Mouse (Mus musculus): ENCODE results near the gene Brf1. TPM values are rescaled to one million over a fixed set of nuclear protein-coding genes. Genes with fewer than 3 reads are reported as not detected.

The Brf1 gene
- polyA plus RNA-seq, 1 experiment from 2014 or later, result 76.2 TPM

DNA sequence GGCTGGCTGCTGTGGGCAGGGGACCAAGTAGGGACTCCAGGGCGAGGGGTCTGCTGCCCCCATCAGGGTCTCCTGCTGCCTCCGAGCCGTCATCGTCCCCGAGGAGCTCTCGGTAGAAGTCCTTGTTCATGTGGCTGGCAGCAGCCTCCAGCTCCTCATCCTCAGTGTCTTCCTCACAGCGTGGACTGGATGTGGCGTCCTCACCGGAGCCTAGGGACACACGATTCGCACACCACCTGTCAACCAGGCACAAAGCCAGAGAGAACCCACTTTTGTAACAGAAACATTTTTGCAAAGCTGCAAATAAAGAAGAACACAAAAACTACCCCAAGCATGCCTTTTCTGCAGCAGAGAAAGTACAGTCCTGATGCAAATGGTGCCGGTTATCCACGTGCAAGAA is 34.7 kb downstream of the Brf1 start:
- H3K9me3 ChIP-seq, result no peaks in the 10 kb centered on the region
- no peak overlapping the region for H3K4me3 ChIP-seq
- no peaks in the 10 kb centered on the region for H3K4me1 ChIP-seq
- H3K4me2 ChIP-seq (replicated peaks), result no peak overlapping the region
- no peak overlapping the region for H3K27ac ChIP-seq (replicated peaks)
- ATAC-seq (ENCODE audit: low FRiP score, low read depth), result no peak
- H3K9ac ChIP-seq (replicated peaks), result no peak overlapping the region
- WGBS, result 93% methylated on average over 13 of the region's 13 CpGs
- H3K36me3 ChIP-seq, result peaks cover 98% of the 10 kb centered on the region
- no peaks in the 10 kb centered on the region for H3K27me3 ChIP-seq

DNA sequence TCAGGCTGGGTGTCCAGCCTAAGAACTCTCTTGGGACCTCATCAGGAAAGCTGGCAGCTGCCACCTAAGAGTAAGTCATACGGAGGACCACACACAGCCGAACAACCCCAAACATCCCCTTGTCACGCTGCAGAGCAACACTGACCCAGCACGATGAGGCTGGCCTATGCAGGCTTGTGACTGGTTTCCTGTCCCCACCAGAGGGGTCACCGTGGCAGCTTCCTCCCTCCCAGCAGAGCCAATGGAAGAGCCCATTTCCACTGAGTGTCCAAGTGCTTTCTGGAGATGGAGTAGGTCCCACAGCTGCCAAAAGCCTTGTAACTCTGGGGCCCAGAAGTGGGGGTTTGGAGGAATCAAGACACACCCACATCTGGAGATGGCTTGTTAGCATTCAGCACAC is 38.6 kb downstream of the Brf1 start:
- no peak for ATAC-seq (ENCODE audit: low FRiP score, low read depth)
- no peaks in the 10 kb centered on the region for H3K4me1 ChIP-seq
- peaks cover 81% of the 10 kb centered on the region for H3K36me3 ChIP-seq
- H3K27me3 ChIP-seq, result no peaks in the 10 kb centered on the region
- H3K27ac ChIP-seq (replicated peaks), result no peak overlapping the region
- H3K4me3 ChIP-seq, result no peak overlapping the region
- H3K9me3 ChIP-seq, result no peaks in the 10 kb centered on the region
- no peak overlapping the region for H3K4me2 ChIP-seq (replicated peaks)
- H3K9ac ChIP-seq (replicated peaks), result no peak overlapping the region
- 77% methylated on average over 5 of the region's 5 CpGs for WGBS

- Histone ChIP-seq H3K4me2 (replicated peaks) (no peak overlapping the region), H3K36me3 (peaks cover 77% of the 10 kb centered on the region), H3K4me3 (no peak overlapping the region), H3K9me3 (no peaks in the 10 kb centered on the region), H3K27me3 (no peaks in the 10 kb centered on the region), H3K9ac (replicated peaks) (0 out of 2 replicates have a peak overlapping the region, but pooled peaks have one; percentile 20), H3K27ac (replicated peaks) (no peak overlapping the region), H3K4me1 (no peaks in the 10 kb centered on the region)
- ATAC-seq (ENCODE audit: low FRiP score, low read depth), result no peak
- 82% methylated on average over 7 of the region's 7 CpGs for WGBS
Measured at GRCm38 (mm10) chr12:112961428-112961827, 39.1 kb downstream of the Brf1 start.

DNA sequence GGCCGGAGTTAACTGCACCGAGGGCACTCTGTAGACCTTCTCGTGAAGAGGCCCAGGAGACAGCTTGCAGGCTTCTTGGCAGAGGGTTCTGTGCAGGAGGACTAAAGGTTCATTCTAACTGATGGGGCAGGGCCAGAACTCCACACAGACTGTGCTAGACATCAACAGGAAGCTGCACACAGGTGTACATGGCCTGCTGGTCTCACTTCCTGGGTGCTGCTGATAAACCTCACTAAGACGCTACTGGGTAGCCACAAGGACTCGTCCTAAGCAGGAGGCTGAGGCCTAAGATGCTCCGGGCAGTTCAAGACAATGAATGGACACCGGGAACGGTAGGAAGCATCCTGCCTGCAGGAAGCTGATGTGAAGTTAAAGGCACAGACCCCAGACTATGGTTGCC is 41.1 kb downstream of the Brf1 start:
- Histone ChIP-seq H3K9me3 (no peaks in the 10 kb centered on the region), H3K4me1 (no peaks in the 10 kb centered on the region), H3K27me3 (no peaks in the 10 kb centered on the region), H3K9ac (replicated peaks) (no peak overlapping the region), H3K4me3 (no peak overlapping the region), H3K27ac (replicated peaks) (no peak overlapping the region), H3K4me2 (replicated peaks) (no peak overlapping the region), H3K36me3 (peaks cover 57% of the 10 kb centered on the region)
- WGBS, result 85% methylated on average over 8 of the region's 8 CpGs
- ATAC-seq (ENCODE audit: low FRiP score, low read depth), result no peak

DNA sequence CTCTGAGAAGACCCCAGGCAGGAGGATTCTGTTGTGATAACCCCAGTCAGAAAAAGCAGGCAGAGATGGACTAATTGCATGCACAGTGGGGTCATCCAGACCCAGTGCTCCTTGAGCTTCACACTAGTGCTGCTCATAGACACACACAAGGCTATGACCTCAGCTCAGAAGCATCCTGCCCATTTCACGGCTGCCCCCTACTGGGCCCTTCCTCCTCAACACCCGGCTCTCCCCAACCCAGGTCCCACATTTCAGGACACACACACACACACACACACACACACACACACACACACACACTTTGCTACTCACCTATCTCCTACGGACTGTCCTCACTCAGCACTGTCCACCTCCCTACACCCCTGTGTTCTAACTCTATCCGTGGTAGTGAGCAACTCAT is 42.2 kb downstream of the Brf1 start:
- H3K4me3 ChIP-seq, result no peak overlapping the region
- no peaks in the 10 kb centered on the region for H3K4me1 ChIP-seq
- H3K27ac ChIP-seq (replicated peaks), result no peak overlapping the region
- H3K4me2 ChIP-seq (replicated peaks), result no peak overlapping the region
- ATAC-seq (ENCODE audit: low FRiP score, low read depth), result peak; percentile 16; the same call in 1 of the 2 replicates
- WGBS, result 36% methylated on average over 4 of the region's 4 CpGs
- no peak overlapping the region for H3K9ac ChIP-seq (replicated peaks)
- peaks cover 45% of the 10 kb centered on the region for H3K36me3 ChIP-seq
- H3K9me3 ChIP-seq, result no peaks in the 10 kb centered on the region
- H3K27me3 ChIP-seq, result no peaks in the 10 kb centered on the region

- no peaks in the 10 kb centered on the region for H3K9me3 ChIP-seq
- ATAC-seq (ENCODE audit: low FRiP score, low read depth), result peak; percentile 31
- H3K4me1 ChIP-seq, result peaks cover 9% of the 10 kb centered on the region
- H3K4me2 ChIP-seq (replicated peaks), result no peak overlapping the region
- H3K4me3 ChIP-seq, result no peak overlapping the region
- H3K27me3 ChIP-seq, result no peaks in the 10 kb centered on the region; the same call in 1 of the 2 replicates
- no peak overlapping the region for H3K9ac ChIP-seq (replicated peaks)
- H3K36me3 ChIP-seq, result peaks cover 20% of the 10 kb centered on the region
- H3K27ac ChIP-seq (replicated peaks), result no peak overlapping the region
- 34% methylated on average over 4 of the region's 4 CpGs for WGBS
Measured at GRCm38 (mm10) chr12:112955800-112956199, 44.7 kb downstream of the Brf1 start.

- H3K36me3 ChIP-seq, result no peaks in the 10 kb centered on the region; the same call in 1 of the 2 replicates
- no peak overlapping the region for H3K9ac ChIP-seq (replicated peaks)
- H3K27ac ChIP-seq (replicated peaks), result no peak overlapping the region
- no peaks in the 10 kb centered on the region; the same call in 1 of the 2 replicates for H3K27me3 ChIP-seq
- no peak overlapping the region for H3K4me3 ChIP-seq
- H3K9me3 ChIP-seq, result no peaks in the 10 kb centered on the region
- WGBS, result 89% methylated on average over 3 of the region's 3 CpGs
- H3K4me1 ChIP-seq, result peaks cover 24% of the 10 kb centered on the region
- H3K4me2 ChIP-seq (replicated peaks), result no peak overlapping the region
- ATAC-seq (ENCODE audit: low FRiP score, low read depth), result no peak
Measured at GRCm38 (mm10) chr12:112952926-112953565, 47.5 kb downstream of the Brf1 start.

DNA sequence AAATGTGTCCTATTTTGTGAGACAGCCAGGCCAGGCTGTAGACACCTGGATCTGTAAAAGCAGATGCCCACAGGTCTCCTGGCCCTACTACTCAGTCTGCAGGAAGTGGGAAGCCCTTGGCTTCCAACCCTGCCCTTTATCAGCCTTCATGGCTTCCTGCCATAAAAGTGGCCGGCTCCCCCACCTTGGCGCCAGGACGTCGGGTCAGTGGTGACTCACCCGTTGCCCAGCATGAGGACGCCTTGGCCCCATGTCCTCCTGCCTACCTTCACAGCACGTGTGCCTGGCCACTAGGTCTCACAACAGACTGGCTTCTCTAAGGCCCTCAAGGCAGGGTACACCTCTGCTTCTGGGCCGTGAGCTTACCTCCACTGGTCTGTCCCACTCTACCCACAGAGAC is 48.1 kb downstream of the Brf1 start:
- Histone ChIP-seq H3K27ac (replicated peaks) (no peak overlapping the region), H3K36me3 (no peaks in the 10 kb centered on the region; the same call in 1 of the 2 replicates), H3K4me1 (peaks cover 24% of the 10 kb centered on the region), H3K4me2 (replicated peaks) (no peak overlapping the region), H3K4me3 (no peak overlapping the region), H3K9ac (replicated peaks) (no peak overlapping the region), H3K27me3 (no peaks in the 10 kb centered on the region; the same call in 1 of the 2 replicates), H3K9me3 (no peaks in the 10 kb centered on the region)
- 87% methylated on average over 8 of the region's 8 CpGs for WGBS
- no peak for ATAC-seq (ENCODE audit: low FRiP score, low read depth)

DNA sequence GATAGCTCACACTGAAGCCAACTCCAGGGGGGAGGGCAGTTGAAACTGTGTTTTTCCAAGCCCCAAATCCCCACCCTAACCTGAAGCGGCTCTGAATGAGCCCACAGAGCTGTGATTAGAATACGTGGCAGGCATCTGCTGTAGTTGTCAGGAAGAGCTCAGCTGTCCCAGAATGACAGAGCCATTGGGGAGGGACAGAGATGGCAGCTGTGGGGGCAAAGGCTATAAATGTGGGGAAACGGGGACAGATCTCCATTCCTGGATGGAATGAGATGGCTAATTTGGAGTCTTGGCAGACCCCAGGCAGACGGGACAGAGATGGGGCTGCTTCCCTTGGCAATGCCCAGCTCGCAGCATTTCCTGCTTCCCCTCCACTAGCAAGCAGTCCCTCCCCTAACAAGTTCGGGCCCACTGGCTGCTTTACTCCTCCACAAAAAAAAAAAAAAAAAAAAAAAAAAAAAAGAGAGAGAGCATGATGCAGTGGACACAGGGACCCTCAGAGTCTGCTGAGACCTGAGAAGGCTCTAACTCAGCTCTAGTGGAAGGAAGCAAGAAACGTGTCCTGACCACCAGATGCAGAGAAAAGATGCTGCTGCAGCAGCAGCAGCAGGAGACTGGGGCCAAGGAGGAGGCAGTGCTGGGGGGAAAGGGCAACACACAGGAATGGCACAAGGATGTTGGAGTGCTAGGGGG is 49.2 kb downstream of the Brf1 start:
- H3K4me1 ChIP-seq, result peaks cover 24% of the 10 kb centered on the region

GRCm38 (mm10) chr12:112950761-112951129 is 49.8 kb downstream of the Brf1 start:
- peak; percentile 50 for ATAC-seq (ENCODE audit: low FRiP score, low read depth)
- peak overlapping the region; percentile 88 for H3K4me2 ChIP-seq (replicated peaks)
- 11% methylated on average over 6 of the region's 6 CpGs for WGBS
- H3K36me3 ChIP-seq, result no peaks in the 10 kb centered on the region; the same call in 1 of the 2 replicates
- no peaks in the 10 kb centered on the region; the same call in 1 of the 2 replicates for H3K27me3 ChIP-seq
- peak overlapping the region; percentile 86 for H3K27ac ChIP-seq (replicated peaks)
- peaks cover 24% of the 10 kb centered on the region for H3K4me1 ChIP-seq
- no peaks in the 10 kb centered on the region for H3K9me3 ChIP-seq
- peak overlapping the region; percentile 28; the same call in 1 of the 2 replicates for H3K9ac ChIP-seq (replicated peaks)
- H3K4me3 ChIP-seq, result peak overlapping the region; percentile 63

More for the DNA sequence above, 49.2 kb downstream of the Brf1 start:
- Histone ChIP-seq H3K4me3 (peak overlapping the region; percentile 63; the same call in 1 of the 2 replicates), H3K4me2 (replicated peaks) (peak overlapping the region; percentile 88), H3K36me3 (no peaks in the 10 kb centered on the region; the same call in 1 of the 2 replicates), H3K27ac (replicated peaks) (peak overlapping the region; percentile 86), H3K9me3 (no peaks in the 10 kb centered on the region), H3K27me3 (no peaks in the 10 kb centered on the region; the same call in 1 of the 2 replicates), H3K9ac (replicated peaks) (peak overlapping the region; percentile 28; the same call in 1 of the 2 replicates)
- 22% methylated on average over 7 of the region's 7 CpGs for WGBS
- no peak for ATAC-seq (ENCODE audit: low FRiP score, low read depth)

- Histone ChIP-seq H3K9ac (replicated peaks) (peak overlapping the region; percentile 87), H3K4me1 (peaks cover 24% of the 10 kb centered on the region), H3K4me3 (peak overlapping the region; percentile 63), H3K27ac (replicated peaks) (peak overlapping the region; percentile 86), H3K9me3 (no peaks in the 10 kb centered on the region), H3K27me3 (no peaks in the 10 kb centered on the region; the same call in 1 of the 2 replicates), H3K4me2 (replicated peaks) (peak overlapping the region; percentile 88), H3K36me3 (no peaks in the 10 kb centered on the region)
- under 1% methylated on average over 58 of the region's 58 CpGs for WGBS
- peak; percentile 87 for ATAC-seq (ENCODE audit: low FRiP score, low read depth)
Measured at GRCm38 (mm10) chr12:112950040-112950760, 50.3 kb downstream of the Brf1 start.

GRCm38 (mm10) chr12:112947307-112947706 is 53.2 kb downstream of the Brf1 start:
- H3K4me3 ChIP-seq, result no peak overlapping the region
- H3K9ac ChIP-seq (replicated peaks), result no peak overlapping the region
- peaks cover 24% of the 10 kb centered on the region for H3K4me1 ChIP-seq
- H3K4me2 ChIP-seq (replicated peaks), result no peak overlapping the region
- H3K27me3 ChIP-seq, result peaks cover 15% of the 10 kb centered on the region
- 24% methylated on average over 4 of the region's 4 CpGs for WGBS
- no peak overlapping the region for H3K27ac ChIP-seq (replicated peaks)
- H3K36me3 ChIP-seq, result no peaks in the 10 kb centered on the region
- no peaks in the 10 kb centered on the region for H3K9me3 ChIP-seq
- no peak for ATAC-seq (ENCODE audit: low FRiP score, low read depth)

All from midbrain, embryonic 12.5 days (tissue).